Mouse (Mus musculus) thymus, postnatal 10 days (tissue): Measurements from ENCODE around the gene B430218F22Rik.
"Not testable (repeated sequence)": the region's sequence is repeated elsewhere in the genome, so short reads cannot be mapped to it uniquely, and the experiment has no call there.

ENCODE experiments used
- DNase-seq, 2 experiments: peaks; one replicate each; pipeline ENCODE4 v3.0.0; 2021; ENCODE audit warnings: low spot score in 2 of 2

B430218F22Rik gene

GRCm38 (mm10) chr13:118386511-118387447 is at the start of gene B430218F22Rik, which contains the start of gene Mrps30:
B430218F22Rik (plus strand) TSS chr13:118386630.
Mrps30 (minus strand) TSS chr13:118387252.
- DNase-seq: peak; percentile 89 to 93

DNA sequence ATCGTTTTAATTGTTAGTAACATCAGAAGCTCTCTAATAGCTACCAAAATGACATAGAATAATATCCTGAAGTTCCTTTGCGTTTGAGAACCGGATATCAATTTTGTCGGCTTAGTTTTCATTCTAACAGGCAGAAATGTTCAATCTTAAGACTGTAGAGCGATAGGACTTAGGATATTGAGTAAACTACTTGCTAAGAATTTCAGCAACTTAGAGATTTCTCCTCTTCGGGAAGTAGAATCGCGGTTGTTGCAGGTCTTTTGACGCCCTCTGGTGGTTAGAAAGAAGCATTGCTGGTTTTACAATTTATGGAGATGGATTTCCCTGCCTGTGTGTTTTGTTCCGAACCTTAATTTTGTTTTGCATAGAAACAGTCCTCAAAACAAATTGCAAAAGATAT is 36.2 kb upstream of the B430218F22Rik start:
- peak in 1 of 2 experiments; percentile 4 for DNase-seq

GRCm38 (mm10) chr13:118350870-118351269 is 35.6 kb upstream of the B430218F22Rik start:
- no peak for DNase-seq

- DNase-seq: no peak
Observed at GRCm38 (mm10) chr13:118363342-118363741, 23.1 kb upstream of the B430218F22Rik start.

GRCm38 (mm10) chr13:118365774-118366173 is 20.7 kb upstream of the B430218F22Rik start:
- no peak for DNase-seq

- DNase-seq: no peak
Observed at GRCm38 (mm10) chr13:118372871-118373270, 13.6 kb upstream of the B430218F22Rik start.

- peak; percentile 26 to 55 for DNase-seq
Observed at GRCm38 (mm10) chr13:118379155-118379554, 7.3 kb upstream of the B430218F22Rik start.

DNA sequence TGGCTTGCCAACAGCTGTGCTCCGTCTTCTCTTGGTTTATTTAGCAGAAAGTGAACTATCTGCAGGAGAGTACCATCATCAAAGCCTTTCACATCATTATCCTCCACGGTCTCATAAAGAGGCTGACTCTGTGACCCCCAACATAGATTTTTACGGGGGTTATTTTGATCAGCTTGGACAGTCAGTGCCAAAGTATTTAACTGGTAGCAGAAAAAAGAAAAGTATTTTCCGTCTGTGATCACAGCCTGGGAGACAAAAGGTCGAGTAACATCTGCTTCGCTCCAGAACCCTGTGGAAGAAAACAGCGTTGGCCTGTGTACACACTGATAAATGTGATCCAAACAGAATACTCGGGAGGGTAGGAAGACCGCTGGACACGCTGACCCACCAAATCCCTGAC is 6.0 kb upstream of the B430218F22Rik start:
- DNase-seq: no peak

GRCm38 (mm10) chr13:118387448-118387801 is 995 bp downstream of the B430218F22Rik start:
- DNase-seq: not testable (repeated sequence)

DNA sequence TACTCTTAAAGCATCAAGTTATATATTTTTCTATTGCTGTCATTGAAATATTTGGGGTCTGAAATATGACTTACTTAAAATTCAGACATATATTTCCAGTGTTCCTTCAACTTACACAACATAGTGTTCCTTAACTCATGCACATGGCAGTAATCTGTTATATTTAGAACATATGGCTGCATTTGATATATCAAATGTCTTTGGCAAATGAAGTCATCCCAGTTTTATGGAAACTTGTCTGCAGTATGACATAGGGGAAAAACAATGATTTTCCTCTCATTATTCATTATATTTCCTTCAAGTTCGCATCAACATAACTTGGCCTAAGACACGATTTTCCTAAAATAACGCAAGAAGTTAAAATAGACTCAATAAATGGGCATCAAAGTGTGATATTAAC is 9.4 kb downstream of the B430218F22Rik start:
- DNase-seq: no peak

DNA sequence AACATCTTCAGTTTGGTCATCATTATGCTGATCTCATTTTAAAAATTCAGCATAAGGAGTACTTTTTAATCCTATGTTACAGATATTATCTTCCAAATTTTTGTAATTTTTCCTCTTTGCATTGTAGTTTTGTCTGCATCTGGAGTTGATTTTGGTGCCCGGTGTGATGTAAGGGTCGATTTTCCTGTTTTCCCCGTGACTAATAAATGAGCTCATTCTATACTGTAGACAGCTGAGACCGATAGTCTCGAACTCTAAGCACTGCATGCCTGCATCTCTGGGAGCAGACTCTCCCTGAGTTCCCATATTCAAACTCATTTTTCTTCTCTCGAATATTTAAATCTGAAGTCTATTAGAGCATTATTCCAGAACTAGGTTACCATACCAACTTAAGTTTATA is 13.9 kb downstream of the B430218F22Rik start:
- no peak for DNase-seq

DNA sequence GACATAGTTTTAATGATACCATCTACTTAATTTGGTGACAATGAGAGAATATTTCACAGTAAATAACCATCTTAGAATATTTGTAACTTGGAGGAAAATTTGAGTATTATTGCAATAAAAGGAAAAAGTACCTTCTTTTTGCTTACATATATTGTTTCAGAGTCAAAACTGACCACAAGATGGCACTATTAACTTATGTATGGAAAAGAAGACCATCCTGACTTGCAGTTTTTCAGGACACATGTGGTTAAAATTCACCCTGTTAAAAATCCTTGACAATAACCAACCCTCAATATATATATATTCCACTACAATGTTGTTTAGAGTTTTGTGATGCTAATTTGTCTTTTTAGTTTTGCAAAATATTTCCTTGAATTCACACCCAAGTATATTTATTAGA is 17.1 kb downstream of the B430218F22Rik start:
- no peak for DNase-seq

GRCm38 (mm10) chr13:118411297-118411992 is 25.0 kb downstream of the B430218F22Rik start:
- DNase-seq: no peak

- DNase-seq: no peak
Observed at GRCm38 (mm10) chr13:118418163-118418562, 31.7 kb downstream of the B430218F22Rik start.

GRCm38 (mm10) chr13:118420408-118420807 is 34.0 kb downstream of the B430218F22Rik start:
- DNase-seq: no peak

- no peak for DNase-seq
Observed at GRCm38 (mm10) chr13:118420847-118421246, 34.4 kb downstream of the B430218F22Rik start.
